Mouse (Mus musculus): Measurements from ENCODE around the gene Defb46. TPM values are rescaled to one million over a fixed set of nuclear protein-coding genes. Genes with fewer than 3 reads are reported as not detected.

Defb46 gene
- not detected in 2 replicates for polyA plus RNA-seq (2015; fragmentation: Nextera tagmentation; extraction: Ambion mirVana)

DNA sequence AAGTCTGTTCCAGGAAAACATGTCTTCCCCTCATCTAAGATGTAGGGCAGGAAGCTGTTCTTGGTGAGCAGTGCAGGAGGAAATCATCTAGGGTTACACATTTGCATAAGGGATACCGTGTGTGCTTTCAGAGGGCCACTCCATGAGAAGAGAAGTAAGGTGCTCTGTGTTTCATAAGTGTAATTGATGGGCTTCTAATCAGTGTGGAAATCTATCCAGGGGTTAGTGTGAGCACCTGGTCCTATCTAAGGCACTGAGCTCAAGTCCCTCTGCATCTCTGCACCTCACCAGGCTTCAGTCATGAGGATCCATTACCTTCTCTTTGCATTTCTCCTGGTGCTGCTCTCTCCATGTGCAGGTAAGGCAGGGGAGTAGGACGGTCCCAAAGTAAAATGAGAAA is at the start of gene Defb46:
TSS of gene Defb46 (plus strand) at position 301 of the 400 bp plus-strand sequence.
- no peak within 1 kb of the TSS for H3K4me3 ChIP-seq
- no peaks in the 10 kb centered on the region for H3K4me1 ChIP-seq (replicated peaks)
- ATAC-seq (ENCODE audit: low FRiP score) = no peak
- no peaks in the 10 kb centered on the region for H3K9me3 ChIP-seq
- 92% methylated on average over 2 of the region's 2 CpGs for WGBS
- no peaks in the 10 kb centered on the region for H3K36me3 ChIP-seq
- H3K27ac ChIP-seq = no peak within 1 kb of the TSS
- H3K4me2 ChIP-seq = no peak within 1 kb of the TSS
- no peak within 1 kb of the TSS for H3K9ac ChIP-seq
- no peaks in the 10 kb centered on the region for H3K27me3 ChIP-seq

DNA sequence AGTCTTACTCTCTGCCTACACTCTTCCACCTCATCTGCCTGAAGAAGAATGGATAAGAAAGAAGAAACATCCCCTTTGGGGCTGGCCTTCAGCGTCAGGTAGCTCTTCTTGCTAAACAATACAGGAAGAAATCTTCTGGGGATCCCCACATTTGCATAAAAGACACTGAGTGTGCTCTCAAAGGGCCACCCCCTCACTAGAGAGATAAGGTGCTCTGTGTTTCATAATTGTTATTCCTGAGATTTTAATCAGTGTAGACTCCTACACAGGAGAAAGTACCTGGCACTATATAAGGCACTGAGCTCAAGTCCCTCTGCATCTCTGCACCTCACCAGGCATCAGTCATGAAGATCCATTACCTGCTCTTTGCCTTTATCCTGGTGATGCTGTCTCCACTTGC is 14.6 kb upstream of the Defb46 start, which contains the start of gene Defb6:
TSS of gene Defb6 (plus strand) at position 318 of the 400 bp plus-strand sequence.
- Histone ChIP-seq H3K27ac (no peak within 1 kb of the TSS), H3K4me3 (no peak within 1 kb of the TSS), H3K36me3 (no peaks in the 10 kb centered on the region), H3K9me3 (no peaks in the 10 kb centered on the region), H3K9ac (no peak within 1 kb of the TSS), H3K4me2 (no peak within 1 kb of the TSS), H3K4me1 (replicated peaks) (no peaks in the 10 kb centered on the region), H3K27me3 (no peaks in the 10 kb centered on the region)
- no peak for ATAC-seq (ENCODE audit: low FRiP score)
- 73% methylated on average over 1 of the region's 1 CpGs for WGBS

DNA sequence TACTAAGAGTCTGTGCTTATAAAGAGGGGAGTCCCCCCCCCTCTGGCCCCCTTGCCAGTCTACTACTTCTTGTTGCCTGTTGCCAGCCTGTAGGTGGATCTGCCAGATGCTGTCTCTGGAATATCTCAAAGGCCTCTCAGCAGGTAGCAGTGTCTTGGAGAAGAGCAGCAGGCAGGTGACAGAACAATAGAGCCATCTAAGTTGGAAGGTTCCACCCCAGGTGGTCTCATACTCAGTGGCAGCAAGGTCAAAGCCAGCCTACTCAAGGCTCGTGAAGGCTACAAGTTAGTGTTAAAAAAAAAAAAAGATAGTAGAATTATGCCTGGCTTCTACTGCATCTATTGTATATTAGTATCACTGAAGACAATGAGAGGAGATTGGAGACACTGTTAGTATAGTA is 1.6 kb upstream of the Defb46 start:
- H3K9ac ChIP-seq = no peak overlapping the region
- H3K4me2 ChIP-seq = no peak overlapping the region
- H3K27me3 ChIP-seq = no peaks in the 10 kb centered on the region
- no peaks in the 10 kb centered on the region for H3K4me1 ChIP-seq (replicated peaks)
- no peak overlapping the region for H3K4me3 ChIP-seq
- H3K36me3 ChIP-seq = no peaks in the 10 kb centered on the region
- no peak overlapping the region for H3K27ac ChIP-seq
- ATAC-seq (ENCODE audit: low FRiP score) = no peak
- H3K9me3 ChIP-seq = no peaks in the 10 kb centered on the region
- 63% methylated on average over 1 of the region's 1 CpGs for WGBS

GRCm38 (mm10) chr8:19247280-19247679 is 7.6 kb downstream of the Defb46 start, which contains the start of gene Defb5:
Gene Defb5, plus strand, starts transcription at chr8:19247580.
- Histone ChIP-seq H3K4me3 (no peak within 1 kb of the TSS), H3K36me3 (no peaks in the 10 kb centered on the region), H3K27me3 (no peaks in the 10 kb centered on the region), H3K4me2 (no peak within 1 kb of the TSS), H3K9ac (no peak within 1 kb of the TSS), H3K4me1 (replicated peaks) (no peaks in the 10 kb centered on the region), H3K27ac (no peak within 1 kb of the TSS), H3K9me3 (no peaks in the 10 kb centered on the region)
- ATAC-seq (ENCODE audit: low FRiP score) = no peak
- 94% methylated on average over 5 of the region's 5 CpGs for WGBS

DNA sequence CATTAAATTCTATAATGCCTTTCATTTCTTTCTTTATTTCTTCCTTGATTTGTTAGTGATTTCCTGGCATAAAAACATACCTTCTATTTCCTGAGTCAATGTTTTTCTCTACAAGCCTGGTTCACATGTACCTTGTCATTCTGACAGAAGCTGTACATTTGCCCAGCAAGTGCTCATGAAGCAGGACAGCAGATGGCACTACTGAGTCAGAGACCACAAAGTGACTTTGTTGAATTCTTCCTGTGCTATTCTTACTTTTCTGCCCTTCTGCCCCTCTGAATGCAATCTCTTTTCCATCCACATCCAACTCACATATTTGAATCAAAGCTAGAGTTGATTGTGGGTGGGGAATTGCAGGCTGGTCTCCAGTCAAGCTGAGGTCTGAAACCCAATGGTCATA is 18.4 kb downstream of the Defb46 start:
- Histone ChIP-seq H3K27me3 (no peaks in the 10 kb centered on the region), H3K9me3 (peaks cover 5% of the 10 kb centered on the region), H3K27ac (no peak overlapping the region), H3K36me3 (no peaks in the 10 kb centered on the region), H3K4me1 (replicated peaks) (no peaks in the 10 kb centered on the region), H3K4me2 (no peak overlapping the region), H3K4me3 (no peak overlapping the region), H3K9ac (no peak overlapping the region)
- no peak for ATAC-seq (ENCODE audit: low FRiP score)

- 49% methylated on average over 3 of the region's 3 CpGs for WGBS
- no peaks in the 10 kb centered on the region for H3K36me3 ChIP-seq
Observed at GRCm38 (mm10) chr8:19259667-19260066, 20.0 kb downstream of the Defb46 start.

More at GRCm38 (mm10) chr8:19259667-19260066, 20.0 kb downstream of the Defb46 start:
- Histone ChIP-seq H3K9me3 (peaks cover 5% of the 10 kb centered on the region), H3K4me1 (replicated peaks) (no peaks in the 10 kb centered on the region), H3K9ac (no peak overlapping the region), H3K27me3 (no peaks in the 10 kb centered on the region), H3K4me2 (no peak overlapping the region), H3K27ac (no peak overlapping the region), H3K4me3 (no peak overlapping the region)
- no peak for ATAC-seq (ENCODE audit: low FRiP score)

Other genes starting within 250 kb of the Defb46 start
- gene Defb37, start 248.9 kb upstream of the Defb46 start, polyA plus RNA-seq (2015; fragmentation: Nextera tagmentation; extraction: Ambion mirVana) = not detected in 2 replicates
- not detected in 2 replicates for gene Defb38, start 213.3 kb upstream of the Defb46 start, polyA plus RNA-seq (2015; fragmentation: Nextera tagmentation; extraction: Ambion mirVana)
- gene Defb39, start 175.1 kb upstream of the Defb46 start, polyA plus RNA-seq (2015; fragmentation: Nextera tagmentation; extraction: Ambion mirVana) = not detected in 2 replicates
- not detected in 2 replicates for gene Defb12, start 125.1 kb upstream of the Defb46 start, polyA plus RNA-seq (2015; fragmentation: Nextera tagmentation; extraction: Ambion mirVana)
- gene Defb34, start 116.2 kb upstream of the Defb46 start, polyA plus RNA-seq (2015; fragmentation: Nextera tagmentation; extraction: Ambion mirVana) = not detected in 2 replicates
- not detected in 2 replicates for gene Gm45826, start 99.1 kb upstream of the Defb46 start, polyA plus RNA-seq (2015; fragmentation: Nextera tagmentation; extraction: Ambion mirVana)
- not detected in 2 replicates for gene Defb14, start 45.6 kb upstream of the Defb46 start, polyA plus RNA-seq (2015; fragmentation: Nextera tagmentation; extraction: Ambion mirVana)
- gene Defb4, start 41.2 kb upstream of the Defb46 start, polyA plus RNA-seq (2015; fragmentation: Nextera tagmentation; extraction: Ambion mirVana) = not detected in 2 replicates
- gene Defb6, start 14.4 kb upstream of the Defb46 start, polyA plus RNA-seq (2015; fragmentation: Nextera tagmentation; extraction: Ambion mirVana) = not detected in 2 replicates
- not detected in 2 replicates for gene Defb5, start 7.7 kb downstream of the Defb46 start, polyA plus RNA-seq (2015; fragmentation: Nextera tagmentation; extraction: Ambion mirVana)
- gene Defb3, start 53.4 kb downstream of the Defb46 start, polyA plus RNA-seq (2015; fragmentation: Nextera tagmentation; extraction: Ambion mirVana) = not detected in 2 replicates
- not detected in 2 replicates for gene Defb8, start 207.7 kb downstream of the Defb46 start, polyA plus RNA-seq (2015; fragmentation: Nextera tagmentation; extraction: Ambion mirVana)